Mouse (Mus musculus): ENCODE measurements at regions not wholly inside any gene's neighbourhood (a gene's known extent, or its start where the extent isn't known, plus 50 kb on each side); places are given as distances from the start of the nearest gene placed in this dataset.

- Histone ChIP-seq H3K4me2 (no peak overlapping the region), H3K9me3 (no peaks in the 10 kb centered on the region), H3K4me1 (no peaks in the 10 kb centered on the region), H3K27ac (no peak overlapping the region), H3K36me3 (no peaks in the 10 kb centered on the region), H3K4me3 (no peak overlapping the region), H3K27me3 (no peaks in the 10 kb centered on the region; the same call in 1 of the 2 replicates), H3K9ac (no peak overlapping the region)
- no peak for ATAC-seq (ENCODE audit: borderline replicate concordance, extremely low read depth, low FRiP score, low TSS enrichment)
- 68% methylated on average over 9 of the region's 9 CpGs for WGBS
These were observed 232.0 kb downstream of the Clic5 start for GRCm38 (mm10) chr17:44420098-44421070.

- Histone ChIP-seq H3K27me3 (no peaks in the 10 kb centered on the region; the same call in 1 of the 2 replicates), H3K4me2 (no peak overlapping the region), H3K9ac (no peak overlapping the region), H3K4me3 (no peak overlapping the region), H3K9me3 (no peaks in the 10 kb centered on the region), H3K4me1 (no peaks in the 10 kb centered on the region), H3K36me3 (no peaks in the 10 kb centered on the region), H3K27ac (no peak overlapping the region)
- ATAC-seq (ENCODE audit: borderline replicate concordance, extremely low read depth, low FRiP score, low TSS enrichment) = no peak
- WGBS = 66% methylated on average over 2 of the region's 2 CpGs
These were observed 233.8 kb downstream of the Clic5 start for GRCm38 (mm10) chr17:44422161-44422560.

GRCm38 (mm10) chr17:44422865-44423264 lies 234.5 kb downstream of the Clic5 start:
- Histone ChIP-seq H3K9me3 (no peaks in the 10 kb centered on the region), H3K4me2 (no peak overlapping the region), H3K36me3 (no peaks in the 10 kb centered on the region), H3K27me3 (no peaks in the 10 kb centered on the region; the same call in 1 of the 2 replicates), H3K27ac (no peak overlapping the region), H3K4me1 (no peaks in the 10 kb centered on the region), H3K4me3 (no peak overlapping the region), H3K9ac (no peak overlapping the region)
- 72% methylated on average over 5 of the region's 5 CpGs for WGBS
- ATAC-seq (ENCODE audit: borderline replicate concordance, extremely low read depth, low FRiP score, low TSS enrichment) = no peak

- no peak for ATAC-seq (ENCODE audit: borderline replicate concordance, extremely low read depth, low FRiP score, low TSS enrichment)
- H3K27ac ChIP-seq = no peak overlapping the region
These were observed 235.1 kb downstream of the Clic5 start for GRCm38 (mm10) chr17:44423471-44423985.

GRCm38 (mm10) chr17:44432524-44433295 lies 244.3 kb downstream of the Clic5 start:
- WGBS = 26% methylated on average over 4 of the region's 4 CpGs
- H3K36me3 ChIP-seq = no peaks in the 10 kb centered on the region
- no peaks in the 10 kb centered on the region for H3K9me3 ChIP-seq
- no peak overlapping the region for H3K9ac ChIP-seq
- H3K4me1 ChIP-seq = no peaks in the 10 kb centered on the region
- H3K4me3 ChIP-seq = no peak overlapping the region
- H3K4me2 ChIP-seq = no peak overlapping the region; the same call in 1 of the 2 replicates
- ATAC-seq (ENCODE audit: borderline replicate concordance, extremely low read depth, low FRiP score, low TSS enrichment) = no peak
- H3K27ac ChIP-seq = no peak overlapping the region
- H3K27me3 ChIP-seq = no peaks in the 10 kb centered on the region; the same call in 1 of the 2 replicates

More at GRCm38 (mm10) chr17:44423471-44423985, 235.1 kb downstream of the Clic5 start:
- Histone ChIP-seq H3K9me3 (no peaks in the 10 kb centered on the region), H3K4me1 (no peaks in the 10 kb centered on the region), H3K9ac (no peak overlapping the region), H3K4me3 (no peak overlapping the region), H3K27me3 (no peaks in the 10 kb centered on the region; the same call in 1 of the 2 replicates), H3K36me3 (no peaks in the 10 kb centered on the region), H3K4me2 (no peak overlapping the region)
- WGBS = 77% methylated on average over 5 of the region's 5 CpGs

GRCm38 (mm10) chr17:44433296-44433653 lies 244.9 kb downstream of the Clic5 start:
- Histone ChIP-seq H3K9me3 (no peaks in the 10 kb centered on the region), H3K27ac (no peak overlapping the region), H3K27me3 (no peaks in the 10 kb centered on the region; the same call in 1 of the 2 replicates), H3K4me1 (no peaks in the 10 kb centered on the region), H3K4me2 (no peak overlapping the region), H3K4me3 (no peak overlapping the region), H3K36me3 (no peaks in the 10 kb centered on the region), H3K9ac (no peak overlapping the region)
- ATAC-seq (ENCODE audit: borderline replicate concordance, extremely low read depth, low FRiP score, low TSS enrichment) = no peak

GRCm38 (mm10) chr17:44436536-44437043 lies 248.2 kb downstream of the Clic5 start:
- no peak overlapping the region for H3K9ac ChIP-seq
- 85% methylated on average over 9 of the region's 9 CpGs for WGBS
- ATAC-seq (ENCODE audit: borderline replicate concordance, extremely low read depth, low FRiP score, low TSS enrichment) = no peak
- no peak overlapping the region for H3K4me3 ChIP-seq
- H3K4me1 ChIP-seq = no peaks in the 10 kb centered on the region
- no peaks in the 10 kb centered on the region; the same call in 1 of the 2 replicates for H3K27me3 ChIP-seq
- H3K4me2 ChIP-seq = no peak overlapping the region
- H3K36me3 ChIP-seq = no peaks in the 10 kb centered on the region
- no peaks in the 10 kb centered on the region for H3K9me3 ChIP-seq
- H3K27ac ChIP-seq = no peak overlapping the region

- no peaks in the 10 kb centered on the region for H3K4me1 ChIP-seq
- H3K4me3 ChIP-seq = no peak overlapping the region
- H3K36me3 ChIP-seq = no peaks in the 10 kb centered on the region
- no peak overlapping the region for H3K9ac ChIP-seq
- H3K27me3 ChIP-seq = peaks cover 4% of the 10 kb centered on the region
- H3K9me3 ChIP-seq = no peaks in the 10 kb centered on the region
- no peak for ATAC-seq (ENCODE audit: borderline replicate concordance, extremely low read depth, low FRiP score, low TSS enrichment)
- H3K4me2 ChIP-seq = no peak overlapping the region
- no peak overlapping the region for H3K27ac ChIP-seq
These were observed 250.1 kb downstream of the Clic5 start for GRCm38 (mm10) chr17:44438526-44438925.

- no peak for ATAC-seq (ENCODE audit: borderline replicate concordance, extremely low read depth, low FRiP score, low TSS enrichment)
- no peak overlapping the region for H3K4me2 ChIP-seq
These were observed 255.1 kb downstream of the Clic5 start for GRCm38 (mm10) chr17:44443460-44443859.

GRCm38 (mm10) chr17:44445361-44445760 lies 257.0 kb downstream of the Clic5 start:
- no peak overlapping the region for H3K4me3 ChIP-seq
- peaks cover 4% of the 10 kb centered on the region for H3K27me3 ChIP-seq
- no peak overlapping the region for H3K9ac ChIP-seq
- H3K4me1 ChIP-seq = 0 out of 2 replicates have a peak, but pooled peaks cover 4% of the 10 kb centered on the region
- no peak for ATAC-seq (ENCODE audit: borderline replicate concordance, extremely low read depth, low FRiP score, low TSS enrichment)
- H3K36me3 ChIP-seq = no peaks in the 10 kb centered on the region
- H3K9me3 ChIP-seq = no peaks in the 10 kb centered on the region
- 42% methylated on average over 3 of the region's 3 CpGs for WGBS
- H3K27ac ChIP-seq = no peak overlapping the region
- no peak overlapping the region for H3K4me2 ChIP-seq

More at GRCm38 (mm10) chr17:44443460-44443859, 255.1 kb downstream of the Clic5 start:
- H3K27me3 ChIP-seq = peaks cover 4% of the 10 kb centered on the region
- H3K27ac ChIP-seq = no peak overlapping the region
- WGBS = 38% methylated on average over 11 of the region's 11 CpGs
- 0 out of 2 replicates have a peak, but pooled peaks cover 4% of the 10 kb centered on the region for H3K4me1 ChIP-seq
- no peak overlapping the region for H3K4me3 ChIP-seq
- no peaks in the 10 kb centered on the region for H3K9me3 ChIP-seq
- H3K9ac ChIP-seq = no peak overlapping the region
- no peaks in the 10 kb centered on the region for H3K36me3 ChIP-seq
